Mouse (Mus musculus): ENCODE measurements around the gene Ccdc88a.

The Ccdc88a gene

GRCm38 (mm10) chr11:29548504-29549424 is 175.3 kb downstream of the Ccdc88a start:
- no peak for DNase-seq (ENCODE audit: low read depth, low spot score)

DNA sequence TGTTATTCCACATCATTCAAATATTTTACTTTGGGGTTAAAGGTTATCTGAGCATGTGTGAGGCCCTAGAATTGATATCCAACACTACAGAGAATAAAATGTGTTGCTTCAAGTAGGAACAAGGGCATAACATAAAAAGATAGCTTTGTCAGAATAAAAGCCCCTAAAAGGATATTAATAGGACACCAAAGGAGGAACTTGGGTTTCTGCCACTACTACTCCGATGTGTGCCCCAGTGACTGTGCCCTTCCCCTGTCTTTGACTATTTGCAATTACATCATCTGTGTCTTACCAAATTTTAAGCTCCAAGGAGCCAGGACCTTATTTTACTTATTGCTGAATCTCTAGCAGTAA is 175.9 kb downstream of the Ccdc88a start:
- no peak for DNase-seq (ENCODE audit: low read depth, low spot score)
